Mouse (Mus musculus) liver, adult 2 months (tissue): ENCODE data around the gene Nlgn1. TPM values are rescaled to one million over a fixed set of nuclear protein-coding genes. Genes with fewer than 3 reads are reported as not detected.

ENCODE experiments used
- DNase-seq: peaks from one replicate; pipeline ENCODE4 v3.0.0-alpha.2; 2011; ENCODE audit warnings: low read depth, low spot score; ENCODE audit errors: extremely low read depth
- H3K27ac ChIP-seq: fragments of 200-500 bp; replicated peaks from 2 replicates; pipeline ENCODE4 v1.5.1; 2012; ENCODE audit warnings: low read depth, mild to moderate bottlenecking, control low read depth, inconsistent platforms, low read length; ENCODE audit not compliant: insufficient read depth
- H3K27me3 ChIP-seq: fragments of 200-500 bp; 2 replicates; pipeline ENCODE4 v1.6.1; 2012; ENCODE audit warnings: mild to moderate bottlenecking, moderate library complexity, low read length, inconsistent platforms; ENCODE audit not compliant: control insufficient read depth, insufficient read depth
- H3K36me3 ChIP-seq: fragments of 200-500 bp; 2 replicates; pipeline ENCODE4 v1.6.1; 2012; ENCODE audit warnings: low read length, inconsistent platforms; ENCODE audit not compliant: control insufficient read depth, insufficient read depth
- H3K4me1 ChIP-seq: fragments of 200-500 bp; 2 replicates; pipeline ENCODE4 v1.6.1; 2011; ENCODE audit warnings: low read length; ENCODE audit not compliant: control insufficient read depth, insufficient read depth
- H3K4me3 ChIP-seq: fragments of 200-500 bp; 2 replicates; pipeline ENCODE4 v1.5.1; 2011; ENCODE audit warnings: low read depth, mild to moderate bottlenecking, control low read depth, low read length, moderate library complexity; ENCODE audit not compliant: insufficient read depth
- H3K79me2 ChIP-seq: fragments of 200-500 bp; 2 replicates; pipeline ENCODE4 v1.6.1; 2012; ENCODE audit warnings: inconsistent platforms, mild to moderate bottlenecking, low read length, moderate library complexity; ENCODE audit not compliant: control insufficient read depth, insufficient read depth
- H3K9ac ChIP-seq: fragments of 200-500 bp; 2 replicates; pipeline ENCODE4 v1.6.1; 2012; ENCODE audit warnings: low read depth, mild to moderate bottlenecking, control low read depth, inconsistent platforms, low read length
- CTCF ChIP-seq: fragments of 200-500 bp; IDR thresholded peaks from 2 replicates; pipeline ENCODE4 v1.5.1; 2011; ENCODE audit warnings: low read depth, low read length, control low read depth
- POLR2A ChIP-seq: fragments of 200-500 bp; IDR thresholded peaks from 2 replicates; pipeline ENCODE4 v1.6.1; 2011; ENCODE audit warnings: low read length, control low read depth; ENCODE audit not compliant: insufficient read depth; ENCODE audit errors: extremely low read depth
- WGBS: fragments of 180-500 bp; shearing (Covaris S2); methylation state at CpG from one replicate; pipeline ENCODE4 v1.1.7; 2018; 5-methylcytosine and 5-hydroxymethylcytosine counted together
- polyA plus RNA-seq: library from polyadenylated mRNA; depleted of rRNA; stranded (reverse); fragments of >200 nt; gene quantifications from 2 replicates; pipeline ENCODE4 v1.2.3, GENCODE M21; 2012
- total RNA-seq: library from RNA; depleted of rRNA; stranded (reverse); fragments of >200 nt; gene quantifications from 2 replicates; pipeline ENCODE4 v1.2.3, GENCODE M21; 2014

Gene Nlgn1
- total and polyA plus RNA-seq, 2 experiments, result not detected

- 87% methylated on average over 4 of the region's 4 CpGs for WGBS
- TF ChIP-seq POLR2A (no peak), CTCF (no peak)
- DNase-seq, result no peak
- Histone ChIP-seq H3K4me3 (no peak overlapping the region), H3K79me2 (no peaks in the 10 kb centered on the region), H3K27me3 (no peaks in the 10 kb centered on the region), H3K4me1 (no peaks in the 10 kb centered on the region), H3K36me3 (no peaks in the 10 kb centered on the region), H3K27ac (no peak overlapping the region), H3K9ac (no peak overlapping the region)
Measured at GRCm38 (mm10) chr3:26175371-26175770, 156.9 kb downstream of the Nlgn1 start.

- TF ChIP-seq CTCF (no peak), POLR2A (no peak)
Measured at GRCm38 (mm10) chr3:26174257-26174656, 158.0 kb downstream of the Nlgn1 start.

GRCm38 (mm10) chr3:26173613-26174012, 158.6 kb downstream of the Nlgn1 start:
- H3K36me3 ChIP-seq, result no peaks in the 10 kb centered on the region
- no peaks in the 10 kb centered on the region for H3K27me3 ChIP-seq
- TF ChIP-seq POLR2A (no peak), CTCF (no peak)
- no peak for DNase-seq
- no peak overlapping the region for H3K27ac ChIP-seq
- H3K4me1 ChIP-seq, result no peaks in the 10 kb centered on the region
- H3K9ac ChIP-seq, result no peak overlapping the region
- WGBS, result 73% methylated on average over 3 of the region's 3 CpGs
- H3K4me3 ChIP-seq, result no peak overlapping the region
- H3K79me2 ChIP-seq, result no peaks in the 10 kb centered on the region

More at GRCm38 (mm10) chr3:26174257-26174656, 158.0 kb downstream of the Nlgn1 start:
- Histone ChIP-seq H3K4me1 (no peaks in the 10 kb centered on the region), H3K79me2 (no peaks in the 10 kb centered on the region), H3K27me3 (no peaks in the 10 kb centered on the region), H3K36me3 (no peaks in the 10 kb centered on the region), H3K4me3 (no peak overlapping the region), H3K27ac (no peak overlapping the region), H3K9ac (no peak overlapping the region)
- 33% methylated on average over 5 of the region's 5 CpGs for WGBS
- DNase-seq, result no peak

- Histone ChIP-seq H3K4me1 (no peaks in the 10 kb centered on the region), H3K27ac (no peak overlapping the region), H3K27me3 (no peaks in the 10 kb centered on the region), H3K4me3 (no peak overlapping the region), H3K36me3 (no peaks in the 10 kb centered on the region), H3K79me2 (no peaks in the 10 kb centered on the region), H3K9ac (no peak overlapping the region)
- WGBS, result 84% methylated on average over 8 of the region's 8 CpGs
- no peak for DNase-seq
- TF ChIP-seq POLR2A, result no peak
- TF ChIP-seq CTCF, result no peak
Measured at GRCm38 (mm10) chr3:26166711-26167110, 165.5 kb downstream of the Nlgn1 start.

GRCm38 (mm10) chr3:26153782-26154181, 178.5 kb downstream of the Nlgn1 start:
- TF ChIP-seq CTCF (0 out of 2 replicates have a peak, but pooled peaks have one; percentile 24), POLR2A (no peak)
- Histone ChIP-seq H3K27me3 (peaks cover 5% of the 10 kb centered on the region; the same call in 1 of the 2 replicates), H3K36me3 (no peaks in the 10 kb centered on the region), H3K9ac (no peak overlapping the region), H3K4me1 (no peaks in the 10 kb centered on the region; the same call in 1 of the 2 replicates), H3K4me3 (no peak overlapping the region), H3K27ac (no peak overlapping the region), H3K79me2 (no peaks in the 10 kb centered on the region)
- WGBS, result 1% methylated on average over 9 of the region's 9 CpGs
- no peak for DNase-seq

GRCm38 (mm10) chr3:26153036-26153741, 179.1 kb downstream of the Nlgn1 start:
- H3K36me3 ChIP-seq, result no peaks in the 10 kb centered on the region
- H3K79me2 ChIP-seq, result no peaks in the 10 kb centered on the region
- TF ChIP-seq CTCF, result no peak
- no peak for TF ChIP-seq POLR2A
- no peak overlapping the region for H3K4me3 ChIP-seq
- WGBS, result 2% methylated on average over 31 of the region's 31 CpGs
- peaks cover 5% of the 10 kb centered on the region; the same call in 1 of the 2 replicates for H3K27me3 ChIP-seq
- no peak for DNase-seq
- H3K9ac ChIP-seq, result no peak overlapping the region
- H3K4me1 ChIP-seq, result no peaks in the 10 kb centered on the region; the same call in 1 of the 2 replicates
- no peak overlapping the region for H3K27ac ChIP-seq
